Mouse (Mus musculus) fibroblast of lung, adult 2 months (primary cell): ENCODE results near the gene Ehmt2.
"Not testable (repeated sequence)": the region's sequence is repeated elsewhere in the genome, so short reads cannot be mapped to it uniquely, and the experiment has no call there.

ENCODE experiments used
- DNase-seq: peaks from one replicate; pipeline ENCODE4 v3.0.0-alpha.2; 2011; ENCODE audit warnings: low read depth

The Ehmt2 gene

DNA sequence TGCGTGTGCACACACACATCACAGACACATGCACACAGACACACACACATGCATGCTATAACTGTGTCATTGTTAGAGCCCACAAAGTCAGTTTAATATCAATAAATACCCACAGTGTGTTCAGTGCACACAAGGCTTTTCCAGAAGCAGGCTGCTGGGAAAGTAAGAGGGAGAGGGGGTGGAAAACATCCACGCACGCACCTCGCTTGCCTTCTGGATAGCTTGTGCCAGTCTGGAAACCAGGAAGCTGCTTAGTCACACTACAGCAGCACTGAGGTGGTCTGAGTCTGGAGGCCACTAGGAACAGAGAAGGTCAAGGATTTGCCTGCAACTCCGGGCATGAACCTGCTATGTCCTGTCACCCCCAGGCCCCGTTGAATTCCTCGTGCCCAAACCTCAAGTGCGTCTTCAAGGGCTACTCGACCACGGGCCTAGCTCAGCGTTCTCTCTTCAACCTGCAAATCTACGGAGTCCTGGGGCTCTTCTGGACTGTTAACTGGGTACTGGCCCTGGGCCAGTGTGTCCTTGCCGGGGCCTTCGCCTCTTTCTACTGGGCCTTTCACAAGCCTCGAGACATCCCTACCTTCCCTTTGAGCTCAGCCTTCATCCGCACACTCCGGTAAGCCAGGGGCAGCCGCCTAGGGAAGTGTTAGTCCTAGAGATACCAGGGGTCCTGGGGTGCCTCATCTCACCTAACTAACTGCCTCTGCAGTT, 29.2 kb downstream of the Ehmt2 start:
- no peak for DNase-seq

DNA sequence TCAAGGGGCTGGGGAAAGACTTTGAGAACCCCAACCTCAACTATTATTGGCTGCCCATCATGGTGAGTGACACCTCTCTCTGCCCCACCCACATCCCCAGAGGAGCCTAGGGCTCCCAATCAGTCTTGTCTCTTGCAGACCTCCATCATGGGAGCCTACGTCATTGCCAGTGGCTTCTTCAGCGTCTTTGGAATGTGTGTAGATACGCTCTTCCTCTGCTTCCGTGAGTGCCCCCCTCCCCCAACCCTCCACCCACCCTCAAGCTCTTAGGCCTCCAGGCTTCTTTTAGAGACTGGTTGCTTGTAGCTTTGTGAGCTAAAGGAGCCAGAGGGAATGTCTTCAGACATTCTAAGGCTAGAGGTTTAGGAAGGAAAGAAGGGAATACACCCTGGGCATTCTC, 30.6 kb downstream of the Ehmt2 start:
- DNase-seq: no peak

DNA sequence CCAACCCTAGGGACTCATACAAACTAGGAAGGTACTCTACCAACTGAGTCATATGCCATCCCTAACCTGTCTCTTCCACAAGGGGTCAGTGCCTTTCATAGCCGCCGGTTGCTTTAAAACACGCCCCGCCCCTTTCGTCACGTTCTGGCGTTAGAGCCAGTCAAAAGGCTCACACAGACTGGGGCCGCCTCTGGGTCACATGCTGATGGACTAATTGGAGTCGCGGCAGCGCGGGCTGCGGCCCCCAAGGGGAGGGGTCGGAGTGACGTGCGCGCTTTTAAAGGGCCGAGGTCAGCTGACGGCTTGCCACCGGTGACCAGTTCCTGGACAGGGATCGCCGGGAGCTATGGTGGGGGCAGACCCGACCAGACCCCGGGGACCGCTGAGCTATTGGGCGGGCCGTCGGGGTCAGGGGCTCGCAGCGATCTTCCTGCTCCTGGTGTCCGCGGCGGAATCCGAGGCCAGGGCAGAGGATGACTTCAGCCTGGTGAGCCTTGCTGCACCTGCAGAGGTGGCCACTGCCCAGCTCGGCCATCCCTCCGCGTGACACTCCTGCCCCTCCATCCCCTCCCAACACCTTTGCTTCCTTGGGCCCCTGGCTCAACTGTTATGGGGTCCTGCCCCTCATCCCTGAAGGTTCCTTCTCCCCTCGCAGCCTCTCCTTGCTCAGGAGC, 32.9 kb downstream of the Ehmt2 start, which contains the start of gene Neu1:
Gene Neu1, plus strand, starts transcription at position 193 of the 674 bp plus-strand sequence.
- peak; percentile 97 for DNase-seq

DNA sequence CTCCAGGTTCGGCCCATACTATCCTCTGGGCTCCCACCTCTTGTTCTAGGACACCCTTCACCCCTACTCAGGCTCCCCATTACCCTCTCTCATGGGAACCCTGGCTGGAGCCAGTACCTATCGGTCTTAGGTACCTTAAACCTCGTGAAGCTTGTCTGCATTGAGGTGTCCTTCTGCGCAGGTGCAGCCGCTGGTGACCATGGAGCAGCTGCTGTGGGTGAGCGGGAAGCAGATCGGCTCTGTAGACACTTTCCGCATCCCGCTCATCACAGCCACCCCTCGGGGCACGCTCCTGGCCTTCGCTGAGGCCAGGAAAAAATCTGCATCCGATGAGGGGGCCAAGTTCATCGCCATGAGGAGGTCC, 33.4 kb downstream of the Ehmt2 start:
- DNase-seq: no peak

DNA sequence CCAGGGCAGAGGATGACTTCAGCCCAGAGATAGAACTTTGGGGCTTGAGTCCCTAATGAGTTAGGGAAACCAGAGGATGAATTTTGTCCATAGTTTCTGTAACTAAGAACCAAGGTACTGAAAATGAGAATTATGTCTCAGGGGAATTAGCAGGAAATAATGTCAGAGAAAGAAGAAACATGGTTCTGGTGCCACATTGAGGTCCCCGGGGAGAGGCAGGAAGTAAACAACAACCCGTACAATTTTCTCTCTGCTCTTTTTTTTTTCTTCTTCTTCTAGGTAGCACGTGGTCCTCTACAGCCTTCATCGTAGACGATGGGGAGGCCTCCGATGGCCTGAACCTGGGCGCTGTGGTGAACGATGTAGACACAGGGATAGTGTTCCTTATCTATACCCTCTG, 34.0 kb downstream of the Ehmt2 start:
- DNase-seq: no peak

DNA sequence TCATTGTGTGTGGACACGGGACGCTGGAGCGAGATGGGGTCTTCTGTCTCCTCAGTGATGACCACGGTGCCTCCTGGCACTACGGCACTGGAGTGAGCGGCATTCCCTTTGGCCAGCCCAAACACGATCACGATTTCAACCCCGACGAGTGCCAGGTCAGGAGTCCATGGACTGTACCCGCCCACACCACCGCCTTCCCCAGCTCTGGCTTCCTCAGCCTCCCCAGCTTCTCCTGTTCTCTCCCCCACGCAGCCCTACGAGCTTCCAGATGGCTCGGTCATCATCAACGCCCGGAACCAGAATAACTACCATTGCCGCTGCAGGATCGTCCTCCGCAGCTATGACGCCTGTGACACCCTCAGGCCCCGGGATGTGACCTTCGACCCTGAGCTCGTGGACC, 35.8 kb downstream of the Ehmt2 start:
- no peak for DNase-seq

DNA sequence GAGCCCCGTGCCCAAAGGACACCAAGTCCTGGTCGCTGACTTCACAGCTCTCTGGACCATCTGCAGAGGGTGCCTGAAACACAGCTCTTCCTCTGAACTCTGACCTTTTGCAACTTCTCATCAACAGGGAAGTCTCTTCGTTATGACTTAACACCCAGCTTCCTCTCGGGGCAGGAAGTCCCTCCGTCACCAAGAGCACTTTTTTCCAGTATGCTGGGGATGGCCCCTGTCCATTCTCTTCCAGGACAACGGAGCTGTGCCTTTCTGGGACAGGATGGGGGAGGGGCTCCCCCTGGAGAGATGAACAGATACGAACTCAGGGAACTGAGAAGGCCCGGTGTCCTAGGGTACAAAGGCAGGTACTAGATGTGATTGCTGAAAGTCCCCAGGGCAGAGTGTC, 36.6 kb downstream of the Ehmt2 start:
- no peak for DNase-seq

DNA sequence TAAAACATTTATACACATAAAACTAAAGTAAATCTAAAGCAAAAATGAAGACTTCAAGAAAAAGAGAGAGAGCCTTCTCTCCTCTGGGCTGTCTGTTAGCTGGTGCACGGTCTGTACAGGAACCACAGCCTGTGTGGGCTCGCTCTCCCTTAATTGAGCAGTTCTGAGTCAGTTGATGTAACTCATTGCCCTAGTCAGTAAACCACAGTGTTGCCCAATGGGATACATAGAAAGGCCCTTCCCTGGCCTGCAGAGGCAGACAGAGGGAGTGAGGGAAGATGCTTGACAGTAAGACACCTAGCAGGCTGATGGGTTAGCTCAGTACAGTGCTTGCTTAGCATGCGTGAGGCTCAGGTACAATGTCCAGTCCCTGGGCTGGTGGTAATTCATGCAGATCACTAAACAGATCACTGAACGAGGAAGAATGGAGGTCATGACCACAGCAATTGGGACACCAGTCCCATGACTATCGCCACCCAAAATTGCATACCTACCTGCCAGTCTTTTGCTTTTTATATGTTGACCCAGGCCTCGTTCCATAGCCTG, 39.8 kb downstream of the Ehmt2 start:
- DNase-seq: no peak

DNA sequence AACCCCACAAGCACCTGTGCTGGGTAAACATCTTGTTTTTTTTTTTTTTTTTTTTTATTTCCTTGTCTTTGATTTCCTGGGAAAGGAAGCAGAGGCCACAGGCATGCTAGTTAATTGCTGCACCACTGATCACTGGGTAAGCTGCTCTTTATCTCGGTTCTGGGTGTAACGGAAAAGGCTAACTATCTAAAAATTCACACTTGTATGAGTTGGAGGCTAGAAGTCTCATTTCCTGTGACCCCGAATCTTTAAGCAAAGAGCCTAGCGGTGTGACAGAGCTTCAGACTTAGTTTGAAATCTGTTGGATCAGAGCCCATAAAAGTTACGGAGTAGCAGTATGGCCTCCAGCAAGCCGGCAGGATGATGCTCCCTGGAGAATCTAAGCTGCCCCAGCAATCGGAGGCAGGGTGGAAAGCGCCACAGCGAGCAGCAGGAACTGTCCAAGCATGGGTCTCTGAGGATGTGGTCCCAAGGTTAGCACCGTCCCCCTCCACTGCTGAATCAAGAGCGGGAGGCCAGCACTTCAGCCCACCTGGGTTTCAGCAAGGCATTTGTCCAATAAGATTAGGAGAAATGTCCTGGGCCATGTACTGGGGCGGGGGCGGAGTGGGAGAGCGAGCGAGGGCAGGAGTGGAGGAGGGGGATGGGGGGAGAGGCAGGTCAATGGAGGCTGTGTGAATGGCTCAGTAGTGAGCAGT, 43.2 kb downstream of the Ehmt2 start:
- DNase-seq: no peak

DNA sequence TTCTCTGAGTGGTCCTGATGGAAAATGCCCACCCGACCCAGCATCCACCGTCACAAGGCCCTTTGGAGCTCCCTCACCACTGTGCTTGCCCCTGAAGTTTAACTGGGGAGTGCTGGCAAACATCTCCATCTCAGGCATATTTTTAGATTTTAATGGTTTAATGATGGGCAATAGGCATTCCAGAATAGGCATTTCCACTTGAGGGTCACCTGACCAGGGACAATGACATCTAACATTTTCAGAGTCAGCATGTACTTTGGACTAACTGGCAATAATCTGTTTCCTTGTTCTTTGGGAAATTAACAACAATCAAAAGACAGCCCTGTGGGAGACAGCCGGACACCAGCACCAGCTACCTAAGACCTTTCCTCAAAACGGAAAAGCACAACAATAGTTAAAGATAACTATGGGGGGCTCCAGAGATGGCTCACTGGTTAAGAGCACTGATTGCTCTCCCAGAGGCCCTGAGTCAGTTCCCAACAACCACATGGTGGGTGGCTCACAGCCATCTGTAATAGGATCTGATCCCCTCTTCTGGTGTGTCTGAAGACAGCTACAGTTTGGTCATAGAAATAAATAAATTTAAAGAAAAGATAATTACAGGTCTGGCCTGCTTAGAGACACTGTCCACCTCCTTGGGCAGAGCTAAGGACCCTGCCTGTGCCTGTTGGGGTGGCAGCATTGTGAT, 45.0 kb downstream of the Ehmt2 start:
- DNase-seq: no peak

DNA sequence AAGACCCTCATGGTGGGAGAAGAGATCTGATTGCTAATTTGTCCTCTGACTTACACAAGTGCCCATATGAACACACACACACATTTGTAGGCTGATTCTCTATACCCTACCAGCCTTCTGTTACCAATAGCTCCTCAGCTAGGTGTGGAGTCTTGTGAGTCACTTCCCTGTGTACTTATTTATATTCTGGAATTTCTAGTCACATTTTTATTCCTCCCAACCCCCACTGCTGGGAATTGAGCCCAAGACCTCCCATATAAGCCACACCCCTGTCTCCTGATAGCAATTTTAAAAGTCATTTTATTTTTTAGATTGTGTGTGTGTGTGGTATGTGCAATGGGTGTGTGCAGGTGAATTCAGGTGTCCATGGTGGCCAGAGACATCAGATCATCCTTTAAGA, 46.1 kb downstream of the Ehmt2 start:
- no peak for DNase-seq

DNA sequence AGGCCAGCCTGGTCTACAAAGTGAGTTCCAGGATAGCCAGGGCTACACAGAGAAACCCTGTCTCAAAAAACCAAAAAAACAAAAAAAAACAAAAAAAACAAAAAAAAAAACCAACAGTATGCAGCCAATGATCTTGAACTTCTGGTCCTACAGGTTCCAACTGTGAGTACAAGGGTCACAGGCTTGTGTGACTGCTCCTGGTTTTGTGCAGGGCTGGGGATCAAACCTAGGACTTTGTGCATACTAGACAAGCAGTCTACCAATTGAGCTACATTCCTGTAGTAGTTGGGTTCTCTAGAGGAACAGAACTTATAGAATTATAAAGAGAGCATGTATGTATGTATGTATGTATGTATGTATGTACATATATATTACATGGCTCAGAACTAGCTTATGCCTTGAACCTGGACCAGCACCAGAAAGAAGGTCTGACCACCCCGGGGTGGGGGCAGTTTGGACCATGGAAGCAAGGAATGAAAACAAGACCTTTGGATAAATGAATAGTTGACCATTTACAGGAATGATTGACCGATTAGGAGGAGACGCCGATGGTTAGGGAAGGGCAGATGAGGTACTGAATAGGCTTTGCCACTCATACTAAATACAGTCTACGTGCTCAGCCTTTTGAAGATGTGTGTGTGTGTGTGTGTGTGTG, 48.3 kb downstream of the Ehmt2 start:
- DNase-seq: no peak

DNA sequence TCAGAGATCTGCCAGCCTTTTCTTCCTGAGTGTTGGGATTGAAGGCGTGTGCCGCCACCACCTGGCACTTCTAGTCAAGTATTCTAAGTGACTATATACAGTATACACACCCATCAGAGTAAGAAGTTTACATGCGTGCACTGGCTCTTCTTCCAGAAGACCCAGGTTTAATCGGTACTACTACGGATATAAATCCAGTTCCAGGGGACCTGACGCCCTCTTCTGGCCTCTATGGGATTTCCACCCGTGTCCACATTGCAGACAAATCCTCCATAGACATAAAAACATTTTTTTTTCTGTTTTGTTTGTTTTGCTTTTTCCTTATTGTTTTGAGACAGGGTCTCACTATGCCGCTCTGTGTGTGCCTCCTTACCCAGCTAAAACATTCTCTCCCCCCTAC, 49.3 kb downstream of the Ehmt2 start:
- no peak for DNase-seq

DNA sequence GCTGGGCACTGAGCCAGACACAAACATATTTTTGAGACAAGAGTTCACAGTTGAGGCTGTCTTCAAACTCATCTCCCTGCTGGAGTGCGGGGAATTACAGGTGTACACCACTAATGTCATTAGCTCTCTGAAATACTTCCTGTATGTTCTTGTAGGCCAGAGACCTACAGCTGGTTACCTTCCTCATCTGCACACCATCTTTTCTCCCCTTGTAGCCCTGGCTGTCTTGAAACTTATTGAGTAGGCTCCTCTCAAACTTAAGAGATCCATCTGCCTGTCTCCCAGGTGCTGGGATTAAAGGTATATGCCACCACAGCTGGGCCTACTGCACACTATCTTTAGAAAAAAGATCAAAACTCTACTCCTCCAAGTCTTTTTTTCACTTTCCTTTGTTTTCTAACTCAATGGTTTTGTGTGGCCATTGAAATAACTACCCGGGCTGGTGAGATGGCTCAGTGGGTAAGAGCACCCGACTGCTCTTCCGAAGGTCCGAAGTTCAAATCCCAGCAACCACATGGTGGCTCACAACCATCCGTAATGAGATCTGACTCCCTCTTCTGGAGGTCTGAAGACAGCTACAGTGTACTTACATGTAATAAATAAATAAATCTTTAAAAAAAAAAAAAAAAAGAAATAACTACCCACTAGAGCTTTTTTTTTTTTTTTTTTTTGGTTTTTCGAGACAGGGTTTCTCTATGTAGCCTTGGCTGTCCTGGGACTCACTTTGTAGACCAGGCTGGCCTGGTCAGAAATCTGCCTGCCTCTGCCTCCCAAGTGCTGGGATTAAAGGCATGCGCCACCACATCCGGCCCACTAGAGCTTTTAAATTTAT, 50.7 kb downstream of the Ehmt2 start:
- not testable (repeated sequence) for DNase-seq

DNA sequence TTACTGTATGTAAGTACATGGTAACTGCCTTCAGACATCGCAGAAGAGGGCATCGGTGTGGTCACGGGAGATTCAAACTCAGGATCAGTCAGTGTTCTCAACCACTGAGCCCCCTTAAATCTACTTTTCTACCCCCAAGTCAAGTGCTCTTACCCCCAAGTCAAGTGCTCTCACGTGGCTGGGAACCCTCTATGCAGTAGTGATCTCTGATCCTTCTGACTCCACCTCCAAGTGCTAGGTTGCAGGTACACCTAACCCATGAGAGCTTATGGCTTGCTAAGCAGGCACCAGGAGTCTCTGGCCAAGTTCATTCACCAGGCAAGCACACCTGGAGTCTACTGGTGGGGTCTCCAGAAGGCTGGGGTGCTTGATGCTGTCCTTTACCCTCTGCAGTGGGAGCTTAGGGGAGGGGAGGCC, 51.3 kb downstream of the Ehmt2 start:
- no peak for DNase-seq

DNA sequence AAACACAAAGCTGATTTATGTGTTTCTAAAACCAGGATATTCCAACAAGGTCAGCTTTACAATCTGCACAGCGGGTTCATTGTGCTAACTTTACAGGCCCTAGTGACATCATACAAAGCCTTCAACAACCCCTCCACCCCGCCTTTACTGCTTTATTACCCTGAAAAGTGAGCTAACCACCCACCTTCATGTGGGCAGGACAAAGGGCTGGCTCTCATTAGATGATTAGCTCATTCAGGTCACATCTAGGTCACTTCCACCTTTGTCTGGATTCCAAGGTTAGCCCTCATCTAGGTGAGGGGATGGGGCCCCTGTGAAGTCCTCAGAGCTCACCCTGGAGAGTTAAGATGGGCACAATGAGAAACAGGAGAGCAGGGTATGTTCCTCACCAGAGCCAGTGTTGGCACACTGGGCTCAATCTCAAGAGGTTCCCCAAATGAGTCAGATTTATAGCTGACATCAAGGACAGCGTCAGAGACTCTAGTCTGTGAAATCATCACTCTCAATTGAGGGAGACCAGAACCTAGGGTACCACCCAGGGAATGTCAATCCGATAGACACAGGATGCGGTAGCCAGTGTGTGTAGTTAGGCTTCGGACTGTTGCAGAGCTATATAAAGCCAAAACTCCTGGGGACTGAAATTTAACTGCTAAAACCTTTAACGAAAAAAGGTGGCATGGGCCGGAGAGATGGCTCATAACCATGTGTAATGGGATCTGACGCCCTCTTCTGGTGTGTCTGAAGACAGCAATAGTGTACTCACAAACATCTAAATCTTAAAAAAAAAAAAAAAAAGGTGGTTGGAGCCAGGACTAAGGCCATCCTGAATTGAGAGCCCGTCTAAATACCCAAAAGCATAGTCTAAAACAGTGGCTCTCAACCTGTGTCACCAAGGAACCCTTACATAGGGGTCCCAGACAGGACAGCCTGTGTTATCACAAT, 52.5 kb downstream of the Ehmt2 start:
- DNase-seq: no peak

DNA sequence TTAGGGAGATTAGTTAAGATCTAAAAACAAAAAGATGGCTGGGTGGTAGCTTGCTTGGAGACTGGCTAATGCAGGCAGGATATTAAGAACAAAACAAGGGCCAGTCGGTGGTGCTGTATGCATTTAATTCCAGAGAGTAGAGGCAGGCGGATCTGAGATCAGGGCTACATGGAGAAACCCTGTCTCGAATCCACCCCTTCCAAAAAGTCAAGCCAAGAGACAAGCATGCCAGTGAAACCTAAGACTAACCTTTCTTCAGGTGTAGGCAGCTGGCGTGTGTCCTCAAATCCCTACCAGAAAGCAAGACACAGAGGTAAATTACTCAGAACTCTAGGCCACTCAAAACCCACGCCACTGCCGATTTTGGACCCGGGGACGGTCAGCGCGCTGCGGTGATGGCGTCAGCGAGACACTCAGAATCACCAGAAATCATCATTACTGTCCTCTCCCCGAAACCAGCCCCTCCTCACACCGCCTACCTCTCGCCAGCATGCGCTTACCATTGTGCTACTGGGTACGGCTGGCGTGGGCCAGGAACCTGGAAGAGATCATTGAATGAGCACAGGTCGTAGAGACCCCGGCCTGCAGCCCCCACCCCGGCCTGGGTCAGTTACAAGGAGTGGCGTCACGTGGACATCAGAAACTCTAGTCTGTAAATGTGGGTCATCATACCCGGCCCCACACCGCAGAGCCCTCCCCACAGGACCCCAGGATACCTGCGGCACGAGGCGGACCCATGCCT, 53.5 kb downstream of the Ehmt2 start:
- DNase-seq: no peak

DNA sequence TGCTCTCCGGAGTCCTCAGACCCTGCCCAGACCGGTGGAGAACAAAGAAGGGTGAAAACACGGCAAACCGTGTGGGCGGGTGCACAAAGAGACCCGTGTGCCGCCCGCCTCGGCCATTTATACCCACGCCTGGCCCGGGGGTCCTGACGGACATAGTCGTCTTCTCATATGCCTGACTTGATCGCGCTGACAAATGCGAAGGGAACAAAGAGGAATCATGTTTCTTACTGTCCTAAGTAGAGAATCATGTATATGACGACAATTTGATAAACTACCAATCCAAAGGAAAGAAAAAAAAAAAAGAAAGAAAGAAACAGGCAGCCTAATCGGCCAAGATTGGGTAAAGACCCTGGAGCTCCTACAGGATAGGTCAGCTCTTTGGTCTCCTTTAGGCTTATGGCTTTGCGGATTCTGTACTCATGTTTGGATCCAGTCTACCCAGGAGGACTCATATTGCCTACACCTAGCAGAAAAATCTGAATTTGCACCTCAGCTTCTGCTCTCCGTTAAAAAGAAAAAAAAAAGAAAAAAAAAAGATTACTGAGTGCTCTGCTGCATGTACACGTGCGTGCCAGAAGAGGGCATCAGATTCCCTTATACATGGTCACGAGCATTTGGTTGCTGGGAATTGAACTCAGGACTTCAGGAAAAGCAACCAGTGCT, 54.2 kb downstream of the Ehmt2 start:
- DNase-seq: peak; percentile 78

DNA sequence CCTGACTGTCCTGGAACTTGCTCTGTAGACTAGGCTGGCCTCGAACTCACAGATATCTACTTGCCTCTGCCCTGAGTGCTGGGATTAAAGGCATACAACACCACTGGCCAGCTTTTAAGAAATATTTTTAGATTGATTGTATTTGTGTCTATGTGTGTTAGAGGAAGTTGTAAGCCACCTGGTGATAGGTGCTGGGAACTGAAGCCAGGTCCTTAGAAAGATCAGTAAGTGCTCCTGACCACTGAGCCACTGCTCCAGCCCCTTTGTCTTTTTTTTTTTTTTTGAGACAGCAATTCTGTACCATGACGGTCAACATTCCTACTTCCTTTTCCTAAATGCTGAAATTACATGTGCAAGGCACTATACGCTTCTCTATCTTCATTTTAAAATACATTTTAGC, 55.0 kb downstream of the Ehmt2 start:
- no peak for DNase-seq
